ENCODE assay signal across 8 mouse cellular contexts in the genomic region with DNA sequence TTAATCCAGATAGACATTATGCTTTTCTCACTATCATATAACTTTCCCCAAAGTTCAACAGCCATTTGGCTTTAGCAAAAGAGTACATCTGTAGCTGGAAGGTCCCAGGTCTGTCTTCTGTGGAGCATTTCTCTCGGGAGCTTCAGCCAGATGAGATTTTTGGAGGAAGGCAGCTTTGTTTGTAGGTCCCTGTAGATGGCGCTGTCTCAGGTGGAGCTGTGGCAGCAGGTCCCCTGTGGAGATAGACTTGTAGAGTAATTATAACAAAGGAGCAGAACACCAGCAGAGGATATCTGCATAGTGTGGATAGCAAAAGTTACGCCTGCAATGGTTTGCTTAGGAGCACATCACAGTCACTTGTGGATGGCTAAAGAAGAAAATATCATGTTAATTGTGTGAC.
DNase-seq lines count a peak whose midpoint lies in the region; ATAC-seq and TF ChIP-seq lines count a peak whose summit lies in the region.
"Not testable (repeated sequence)": the region's sequence is repeated elsewhere in the genome, so short reads cannot be mapped to it uniquely, and the experiment has no call there.

No protein-coding gene starts in this region.

- H3K4me1 ChIP-seq in embryonic facial prominence, embryonic 15.5 days; heart, embryonic 14.5 days (ENCODE audit: control insufficient read depth in 2 of 2, insufficient read depth in 2 of 2, low read length in 2 of 2); intestine, postnatal 0 days (replicated peaks; ENCODE audit: control insufficient read depth, insufficient read depth, low read length): not testable (repeated sequence)

- H3K36me3 ChIP-seq in embryonic facial prominence, embryonic 15.5 days; heart, embryonic 14.5 days (ENCODE audit: control insufficient read depth, insufficient read depth, low read length); intestine, postnatal 0 days (ENCODE audit: control insufficient read depth, insufficient read depth): not testable (repeated sequence)

- not testable (repeated sequence) for H3K9me3 ChIP-seq in embryonic facial prominence, embryonic 15.5 days (replicated peaks); heart, embryonic 14.5 days (ENCODE audit: control insufficient read depth, low read length); intestine, postnatal 0 days (ENCODE audit: control insufficient read depth)

- H3K27me3 ChIP-seq in embryonic facial prominence, embryonic 15.5 days; heart, embryonic 14.5 days (ENCODE audit: control insufficient read depth, insufficient read depth, low read length); intestine, postnatal 0 days (replicated peaks; ENCODE audit: control insufficient read depth, insufficient read depth, low read length): not testable (repeated sequence)

- ATAC-seq in embryonic facial prominence, embryonic 15.5 days (ENCODE audit: insufficient number of reproducible peaks, low FRiP score, low TSS enrichment, low read depth); heart, embryonic 14.5 days (ENCODE audit: insufficient number of reproducible peaks, insufficient read depth, low FRiP score, low read depth); intestine, postnatal 0 days: not testable (repeated sequence)

- H3K4me2 ChIP-seq in embryonic facial prominence, embryonic 15.5 days (replicated peaks), result peak overlapping the region; percentile 42; the same call in 1 of the 2 replicates
- peak overlapping the region; percentile 65 for H3K4me2 ChIP-seq in heart, embryonic 14.5 days (ENCODE audit: low read length)
- not testable (repeated sequence) for H3K4me2 ChIP-seq in intestine, postnatal 0 days (replicated peaks; ENCODE audit: low read depth)

- intact Hi-C loops in left cerebral cortex, postnatal 14 days (cut with DNase I), result not testable (repeated sequence)

- TF ChIP-seq CTCF in intestine, postnatal 0 days (IDR thresholded peaks at IDR 0.05; ENCODE audit: low read depth), result peak; percentile 50

- 30% methylated on average over 3 of the region's 3 CpGs for WGBS in embryonic facial prominence, embryonic 15.5 days
- 26% methylated on average over 3 of the region's 3 CpGs for WGBS in heart, embryonic 14.5 days
- 40% methylated on average over 3 of the region's 3 CpGs for WGBS in intestine, postnatal 0 days

- H3K4me3 ChIP-seq in embryonic facial prominence, embryonic 15.5 days (replicated peaks); intestine, postnatal 0 days (ENCODE audit: low read depth, low read length): not testable (repeated sequence)
- H3K4me3 ChIP-seq in heart, embryonic 14.5 days (ENCODE audit: control insufficient read depth in 1 of 2, insufficient read depth in 1 of 2, low read depth in 1 of 2, low read length in 2 of 2), result peak overlapping the region in 1 of 2 experiments; percentile 36; a peak in 2 of 4 replicates

- H3K9ac ChIP-seq in embryonic facial prominence, embryonic 15.5 days; heart, embryonic 14.5 days (ENCODE audit: low read length); intestine, postnatal 0 days (ENCODE audit: low read depth, low read length): not testable (repeated sequence)

- DNase-seq in ES-CJ7 (ENCODE audit: low read depth, low spot score), result peak; percentile 22
- peak; percentile 36 to 58 for DNase-seq in cerebellum, postnatal 10 days
- DNase-seq in left cerebral cortex, postnatal 14 days (ENCODE audit: low spot score in 2 of 2), result peak; percentile 6 to 13
- DNase-seq in lung, postnatal 14 days, result peak; percentile 0
- peak; percentile 47 for DNase-seq in retina, embryonic 14.5 days (ENCODE audit: low spot score)

- not testable (repeated sequence) for H3K27ac ChIP-seq in embryonic facial prominence, embryonic 15.5 days (replicated peaks); heart, embryonic 14.5 days (replicated peaks in 1 of 2; ENCODE audit: control insufficient read depth in 1 of 2, insufficient read depth in 1 of 2, low read depth in 2 of 2, low read length in 2 of 2); intestine, postnatal 0 days (ENCODE audit: low read depth, low read length)
